Mouse (Mus musculus): Measurements from ENCODE around the gene C1rb. TPM values are rescaled to one million over a fixed set of nuclear protein-coding genes. Genes with fewer than 3 reads are reported as not detected.
"Not testable (repeated sequence)": the region's sequence is repeated elsewhere in the genome, so short reads cannot be mapped to it uniquely, and the experiment has no call there.

The C1rb gene
- polyA plus RNA-seq (2012), result not detected in 2 replicates

DNA sequence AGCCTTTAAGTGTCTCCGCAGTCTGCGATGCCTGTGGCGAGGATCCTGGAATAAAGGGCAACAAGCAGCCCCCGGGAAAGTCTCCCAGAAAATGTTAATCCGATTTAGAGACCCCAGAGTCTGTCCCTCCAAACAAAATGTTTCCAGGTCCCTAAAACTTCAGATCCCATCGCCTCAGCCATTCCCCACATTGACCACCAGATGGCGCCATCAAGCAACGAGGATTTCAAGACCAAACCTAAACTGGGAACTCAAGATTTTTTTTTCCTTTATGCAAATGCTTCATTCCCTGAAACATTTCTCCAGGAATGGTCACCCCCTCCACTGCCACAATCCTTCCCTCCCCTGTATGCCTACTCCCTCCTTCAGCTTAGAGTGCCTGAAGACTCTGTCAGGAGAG is at the start of gene C1rb:
TSS of gene C1rb (plus strand) at position 269 of the 400 bp plus-strand sequence.
- TF ChIP-seq TAL1 (IDR thresholded peaks at IDR 0.05; ENCODE audit: low read length), result no peak
- TF ChIP-seq GATA1 (IDR thresholded peaks at IDR 0.05; ENCODE audit: low read length), result no peak
- peaks cover 2% of the 10 kb centered on the region; the same call in 1 of the 2 replicates for H3K4me1 ChIP-seq (ENCODE audit: control insufficient read depth)
- no peaks in the 10 kb centered on the region for H3K9me3 ChIP-seq (ENCODE audit: control insufficient read depth, low read length)
- no peak within 1 kb of the TSS for H3K4me3 ChIP-seq (replicated peaks)
- H3K36me3 ChIP-seq (ENCODE audit: control insufficient read depth), result no peaks in the 10 kb centered on the region
- H3K27me3 ChIP-seq (ENCODE audit: control insufficient read depth), result no peaks in the 10 kb centered on the region

- not testable (repeated sequence) for H3K27me3 ChIP-seq (ENCODE audit: control insufficient read depth); H3K4me3 ChIP-seq (replicated peaks); H3K4me1 ChIP-seq (ENCODE audit: control insufficient read depth)
Observed at GRCm38 (mm10) chr6:124522082-124522481, 48.0 kb upstream of the C1rb start.

GRCm38 (mm10) chr6:124527881-124528280 is 42.2 kb upstream of the C1rb start:
- Histone ChIP-seq H3K4me3 (replicated peaks) (no peak overlapping the region), H3K36me3 (ENCODE audit: control insufficient read depth) (no peaks in the 10 kb centered on the region), H3K4me1 (ENCODE audit: control insufficient read depth) (no peaks in the 10 kb centered on the region), H3K9me3 (ENCODE audit: control insufficient read depth, low read length) (no peaks in the 10 kb centered on the region), H3K27me3 (ENCODE audit: control insufficient read depth) (no peaks in the 10 kb centered on the region)
- TF ChIP-seq GATA1 (IDR thresholded peaks at IDR 0.05; ENCODE audit: low read length), result no peak
- no peak for TF ChIP-seq TAL1 (IDR thresholded peaks at IDR 0.05; ENCODE audit: low read length)

More at GRCm38 (mm10) chr6:124522082-124522481, 48.0 kb upstream of the C1rb start:
- not testable (repeated sequence) for H3K36me3 ChIP-seq (ENCODE audit: control insufficient read depth); H3K9me3 ChIP-seq (ENCODE audit: control insufficient read depth, low read length)

DNA sequence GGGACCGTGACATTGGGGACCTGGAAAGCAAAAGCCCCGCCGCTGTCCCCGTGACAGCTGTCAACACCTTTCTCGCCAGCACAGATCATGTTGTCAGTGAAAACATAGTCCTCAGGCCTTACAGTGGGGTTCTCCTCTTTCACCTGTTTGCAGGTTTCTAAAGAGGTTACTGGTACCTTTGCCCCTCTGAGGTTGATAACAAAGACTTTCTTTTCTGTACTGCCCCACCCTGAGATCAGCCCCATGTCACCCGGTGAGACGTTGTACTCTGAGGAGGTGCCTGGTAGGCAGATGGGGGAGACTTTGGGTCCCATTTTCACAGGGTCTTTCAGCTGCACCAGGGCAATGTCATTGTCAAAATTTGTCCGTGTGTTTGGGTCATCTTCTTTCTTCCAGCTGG is 39.0 kb upstream of the C1rb start:
- TF ChIP-seq GATA1 (IDR thresholded peaks at IDR 0.05; ENCODE audit: low read length) (no peak), TAL1 (IDR thresholded peaks at IDR 0.05; ENCODE audit: low read length) (no peak)
- H3K27me3 ChIP-seq (ENCODE audit: control insufficient read depth), result no peaks in the 10 kb centered on the region
- no peaks in the 10 kb centered on the region for H3K36me3 ChIP-seq (ENCODE audit: control insufficient read depth)
- H3K9me3 ChIP-seq (ENCODE audit: control insufficient read depth, low read length), result no peaks in the 10 kb centered on the region
- H3K4me1 ChIP-seq (ENCODE audit: control insufficient read depth), result no peaks in the 10 kb centered on the region
- H3K4me3 ChIP-seq (replicated peaks), result no peak overlapping the region

- not testable (repeated sequence) for H3K4me1 ChIP-seq (ENCODE audit: control insufficient read depth); H3K4me3 ChIP-seq (replicated peaks); H3K9me3 ChIP-seq (ENCODE audit: control insufficient read depth, low read length); H3K36me3 ChIP-seq (ENCODE audit: control insufficient read depth); H3K27me3 ChIP-seq (ENCODE audit: control insufficient read depth)
Observed at GRCm38 (mm10) chr6:124536125-124536829, 33.8 kb upstream of the C1rb start.

- not testable (repeated sequence) for H3K4me3 ChIP-seq (replicated peaks); H3K9me3 ChIP-seq (ENCODE audit: control insufficient read depth, low read length); H3K36me3 ChIP-seq (ENCODE audit: control insufficient read depth); H3K27me3 ChIP-seq (ENCODE audit: control insufficient read depth); H3K4me1 ChIP-seq (ENCODE audit: control insufficient read depth)
Observed at GRCm38 (mm10) chr6:124541176-124541575, 28.9 kb upstream of the C1rb start.

- not testable (repeated sequence) for H3K36me3 ChIP-seq (ENCODE audit: control insufficient read depth); H3K4me1 ChIP-seq (ENCODE audit: control insufficient read depth); H3K27me3 ChIP-seq (ENCODE audit: control insufficient read depth); H3K9me3 ChIP-seq (ENCODE audit: control insufficient read depth, low read length); H3K4me3 ChIP-seq (replicated peaks)
Observed at GRCm38 (mm10) chr6:124542284-124542683, 27.8 kb upstream of the C1rb start, which contains the start of gene C1s1. Gene C1s1 (minus strand): TSS chr6:124542359.

DNA sequence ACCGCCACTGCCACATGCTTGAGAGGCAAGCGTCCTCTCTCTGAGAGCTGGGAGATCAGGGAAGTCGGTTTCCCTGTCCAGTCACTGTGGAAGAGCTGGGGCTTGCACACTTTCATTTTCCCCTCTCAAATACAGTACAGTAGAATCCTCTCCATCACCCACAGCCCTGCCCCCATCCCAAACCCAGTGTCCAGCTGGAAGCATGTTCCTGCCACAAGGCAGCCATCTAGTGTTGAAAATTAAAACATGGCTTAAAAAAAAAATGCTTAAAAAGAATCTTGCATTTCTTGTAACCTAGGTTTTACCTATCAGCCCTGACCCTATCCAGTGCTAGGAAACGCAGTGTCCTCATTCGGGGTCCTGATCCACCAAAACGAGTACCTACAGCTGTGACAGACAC is 25.6 kb upstream of the C1rb start:
- no peaks in the 10 kb centered on the region for H3K27me3 ChIP-seq (ENCODE audit: control insufficient read depth)
- no peaks in the 10 kb centered on the region for H3K36me3 ChIP-seq (ENCODE audit: control insufficient read depth)
- 0 out of 2 replicates have a peak, but pooled peaks cover 2% of the 10 kb centered on the region for H3K9me3 ChIP-seq (ENCODE audit: control insufficient read depth, low read length)
- TF ChIP-seq TAL1 (IDR thresholded peaks at IDR 0.05; ENCODE audit: low read length) (no peak), GATA1 (IDR thresholded peaks at IDR 0.05; ENCODE audit: low read length) (no peak)
- H3K4me1 ChIP-seq (ENCODE audit: control insufficient read depth), result no peaks in the 10 kb centered on the region
- H3K4me3 ChIP-seq (replicated peaks), result no peak overlapping the region

DNA sequence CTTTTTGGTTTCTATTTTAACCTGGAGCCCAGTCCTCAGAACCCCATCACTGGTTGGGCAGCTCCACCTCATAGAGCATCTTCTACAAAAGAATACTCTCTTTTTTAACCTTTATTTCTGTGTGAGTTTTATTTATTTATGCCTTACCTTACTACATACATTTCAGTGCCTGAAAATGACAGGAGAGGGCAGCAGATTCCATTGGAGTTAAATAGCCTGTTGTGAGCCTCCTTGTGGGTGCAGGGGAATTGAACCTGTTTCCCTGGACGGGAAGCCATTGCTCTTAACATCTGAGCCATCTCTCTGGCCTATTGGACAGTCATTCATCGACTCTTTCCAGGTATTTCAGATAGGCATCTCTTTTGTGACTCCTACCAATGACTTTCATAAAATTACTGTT is 24.7 kb upstream of the C1rb start:
- TF ChIP-seq TAL1 (IDR thresholded peaks at IDR 0.05; ENCODE audit: low read length) (no peak), GATA1 (IDR thresholded peaks at IDR 0.05; ENCODE audit: low read length) (no peak)
- no peak overlapping the region for H3K4me3 ChIP-seq (replicated peaks)
- H3K4me1 ChIP-seq (ENCODE audit: control insufficient read depth), result no peaks in the 10 kb centered on the region
- no peaks in the 10 kb centered on the region for H3K27me3 ChIP-seq (ENCODE audit: control insufficient read depth)
- peaks cover 6% of the 10 kb centered on the region for H3K9me3 ChIP-seq (ENCODE audit: control insufficient read depth, low read length)
- H3K36me3 ChIP-seq (ENCODE audit: control insufficient read depth), result no peaks in the 10 kb centered on the region

DNA sequence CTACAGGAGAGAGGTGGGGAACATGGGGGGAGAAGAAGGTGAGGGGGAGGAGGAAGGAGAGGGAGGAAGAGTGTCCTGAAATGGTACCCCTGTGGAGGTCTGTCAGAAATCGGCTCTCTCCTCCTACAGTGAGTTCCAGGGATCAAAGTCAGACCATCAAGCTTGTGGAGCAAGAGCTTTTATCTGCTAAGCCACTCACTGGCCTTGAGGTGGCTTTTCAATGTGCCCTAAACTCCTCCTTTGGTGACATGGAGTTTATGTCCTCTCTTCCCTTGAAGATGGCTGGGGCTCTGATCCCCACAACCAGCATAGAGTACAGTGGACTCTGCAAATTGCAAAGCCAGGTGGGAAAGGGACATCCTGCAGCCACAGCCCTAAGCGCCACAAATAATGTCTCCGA is 22.1 kb upstream of the C1rb start:
- H3K27me3 ChIP-seq (ENCODE audit: control insufficient read depth); H3K4me1 ChIP-seq (ENCODE audit: control insufficient read depth); H3K36me3 ChIP-seq (ENCODE audit: control insufficient read depth); H3K4me3 ChIP-seq (replicated peaks): not testable (repeated sequence)
- H3K9me3 ChIP-seq (ENCODE audit: control insufficient read depth, low read length), result peaks cover 16% of the 10 kb centered on the region

All from erythroblast, embryonic 14.5 days (primary cell).